Mouse (Mus musculus) 416B (cell line): ENCODE results near the gene Ccdc38.
A peak's percentile ranks its signal among the peaks of the same experiment; 100 is the strongest.
"Not testable (repeated sequence)": the region's sequence is repeated elsewhere in the genome, so short reads cannot be mapped to it uniquely, and the experiment has no call there.

Experiments
- DNase-seq: peaks from one replicate; pipeline ENCODE4 v3.0.0; 2011; ENCODE audit warnings: low read depth

The Ccdc38 gene

GRCm38 (mm10) chr10:93548991-93549390, 8.6 kb downstream of the Ccdc38 start:
- DNase-seq, result peak; percentile 76

- DNase-seq, result no peak
Observed at GRCm38 (mm10) chr10:93549821-93550220, 9.4 kb downstream of the Ccdc38 start.

GRCm38 (mm10) chr10:93552596-93552995, 12.2 kb downstream of the Ccdc38 start:
- no peak for DNase-seq

- DNase-seq, result not testable (repeated sequence)
Observed at GRCm38 (mm10) chr10:93557971-93558370, 17.5 kb downstream of the Ccdc38 start.

- peak; percentile 37 for DNase-seq
Observed at GRCm38 (mm10) chr10:93559786-93560185, 19.4 kb downstream of the Ccdc38 start.

- no peak for DNase-seq
Observed at GRCm38 (mm10) chr10:93564518-93565090, 24.2 kb downstream of the Ccdc38 start.

GRCm38 (mm10) chr10:93567066-93567465, 26.6 kb downstream of the Ccdc38 start:
- no peak for DNase-seq

GRCm38 (mm10) chr10:93567841-93568566, 27.6 kb downstream of the Ccdc38 start:
- no peak for DNase-seq

GRCm38 (mm10) chr10:93568671-93569070, 28.2 kb downstream of the Ccdc38 start:
- no peak for DNase-seq

- DNase-seq, result no peak
Observed at GRCm38 (mm10) chr10:93572209-93572608, 31.8 kb downstream of the Ccdc38 start.

GRCm38 (mm10) chr10:93574966-93575365, 34.5 kb downstream of the Ccdc38 start:
- DNase-seq, result no peak

GRCm38 (mm10) chr10:93575960-93576359, 35.5 kb downstream of the Ccdc38 start:
- no peak for DNase-seq

GRCm38 (mm10) chr10:93577271-93577886, 36.9 kb downstream of the Ccdc38 start:
- peak; percentile 89 for DNase-seq

GRCm38 (mm10) chr10:93588796-93589195, 48.4 kb downstream of the Ccdc38 start:
- DNase-seq, result peak; percentile 39

GRCm38 (mm10) chr10:93589281-93589848, 48.9 kb downstream of the Ccdc38 start, which contains the start of gene Snrpf:
Gene Snrpf (minus strand): TSS chr10:93589706.
- peak; percentile 95 for DNase-seq

- DNase-seq, result peak; percentile 74
Observed at GRCm38 (mm10) chr10:93592456-93592855, 52.0 kb downstream of the Ccdc38 start.

GRCm38 (mm10) chr10:93594022-93594482, 53.6 kb downstream of the Ccdc38 start:
- DNase-seq, result peak; percentile 87

GRCm38 (mm10) chr10:93595831-93596230, 55.4 kb downstream of the Ccdc38 start:
- no peak for DNase-seq

GRCm38 (mm10) chr10:93596641-93597040, 56.2 kb downstream of the Ccdc38 start:
- no peak for DNase-seq

- no peak for DNase-seq
Observed at GRCm38 (mm10) chr10:93602309-93602708, 61.9 kb downstream of the Ccdc38 start.

GRCm38 (mm10) chr10:93603256-93603655, 62.8 kb downstream of the Ccdc38 start:
- DNase-seq, result no peak

- DNase-seq, result no peak
Observed at GRCm38 (mm10) chr10:93606326-93606725, 65.9 kb downstream of the Ccdc38 start.

GRCm38 (mm10) chr10:93608051-93608450, 67.6 kb downstream of the Ccdc38 start:
- no peak for DNase-seq
